Mouse (Mus musculus): ENCODE data around the gene Ncoa4.
"Not testable (repeated sequence)": the region's sequence is repeated elsewhere in the genome, so short reads cannot be mapped to it uniquely, and the experiment has no call there.

Gene Ncoa4

GRCm38 (mm10) chr14:32159690-32160246 lies at the start of gene Ncoa4:
Gene Ncoa4 (plus strand): TSS chr14:32159865.
- peak; percentile 99 for DNase-seq (ENCODE audit: low spot score in 2 of 2)

GRCm38 (mm10) chr14:32112124-32112523 lies 47.5 kb upstream of the Ncoa4 start:
- DNase-seq (ENCODE audit: low spot score in 2 of 2) = not testable (repeated sequence)

GRCm38 (mm10) chr14:32120940-32121919 lies 38.4 kb upstream of the Ncoa4 start:
- no peak for DNase-seq (ENCODE audit: low spot score in 2 of 2)

GRCm38 (mm10) chr14:32121920-32122315 lies 37.7 kb upstream of the Ncoa4 start:
- DNase-seq (ENCODE audit: low spot score in 2 of 2) = peak in 1 of 2 experiments; percentile 19

- DNase-seq (ENCODE audit: low spot score in 2 of 2) = no peak
Measured at GRCm38 (mm10) chr14:32124261-32124660, 35.4 kb upstream of the Ncoa4 start.

GRCm38 (mm10) chr14:32125256-32125655 lies 34.4 kb upstream of the Ncoa4 start:
- not testable (repeated sequence) for DNase-seq (ENCODE audit: low spot score in 2 of 2)

GRCm38 (mm10) chr14:32128409-32128808 lies 31.3 kb upstream of the Ncoa4 start:
- no peak for DNase-seq (ENCODE audit: low spot score in 2 of 2)

- DNase-seq (ENCODE audit: low spot score in 2 of 2) = no peak
Measured at GRCm38 (mm10) chr14:32131836-32132235, 27.8 kb upstream of the Ncoa4 start.

GRCm38 (mm10) chr14:32134293-32134692 lies 25.4 kb upstream of the Ncoa4 start:
- DNase-seq (ENCODE audit: low spot score in 2 of 2) = no peak

- DNase-seq (ENCODE audit: low spot score in 2 of 2) = not testable (repeated sequence)
Measured at GRCm38 (mm10) chr14:32136467-32136866, 23.2 kb upstream of the Ncoa4 start.

GRCm38 (mm10) chr14:32140359-32140965 lies 19.2 kb upstream of the Ncoa4 start:
- no peak for DNase-seq (ENCODE audit: low spot score in 2 of 2)

GRCm38 (mm10) chr14:32141723-32142122 lies 17.9 kb upstream of the Ncoa4 start, which contains the start of gene Msmb:
Gene Msmb (plus strand): TSS chr14:32142023.
- no peak for DNase-seq (ENCODE audit: low spot score in 2 of 2)

- DNase-seq (ENCODE audit: low spot score in 2 of 2) = no peak
Measured at GRCm38 (mm10) chr14:32144734-32145133, 14.9 kb upstream of the Ncoa4 start.

GRCm38 (mm10) chr14:32145401-32145800 lies 14.3 kb upstream of the Ncoa4 start:
- DNase-seq (ENCODE audit: low spot score in 2 of 2) = no peak

GRCm38 (mm10) chr14:32145809-32146511 lies 13.7 kb upstream of the Ncoa4 start:
- no peak for DNase-seq (ENCODE audit: low spot score in 2 of 2)

GRCm38 (mm10) chr14:32146578-32146977 lies 13.1 kb upstream of the Ncoa4 start:
- no peak for DNase-seq (ENCODE audit: low spot score in 2 of 2)

- no peak for DNase-seq (ENCODE audit: low spot score in 2 of 2)
Measured at GRCm38 (mm10) chr14:32150872-32151271, 8.8 kb upstream of the Ncoa4 start.

GRCm38 (mm10) chr14:32152243-32152965 lies 7.3 kb upstream of the Ncoa4 start:
- DNase-seq (ENCODE audit: low spot score in 2 of 2) = no peak

GRCm38 (mm10) chr14:32153156-32153555 lies 6.5 kb upstream of the Ncoa4 start:
- DNase-seq (ENCODE audit: low spot score in 2 of 2) = peak in 1 of 2 experiments; percentile 34

GRCm38 (mm10) chr14:32154758-32155157 lies 4.9 kb upstream of the Ncoa4 start:
- DNase-seq (ENCODE audit: low spot score in 2 of 2) = no peak

GRCm38 (mm10) chr14:32159150-32159670 lies 455 bp upstream of the Ncoa4 start:
- DNase-seq (ENCODE audit: low spot score in 2 of 2) = no peak

Measured in urinary bladder, postnatal 36 days (tissue).